Mouse (Mus musculus): ENCODE data around the gene Dnm1.
A peak's percentile ranks its signal among the peaks of the same experiment; 100 is the strongest.
"Not testable (repeated sequence)": the region's sequence is repeated elsewhere in the genome, so short reads cannot be mapped to it uniquely, and the experiment has no call there.

Gene Dnm1

GRCm38 (mm10) chr2:32316887-32317656 is 36.1 kb downstream of the Dnm1 start:
- no peak for ATAC-seq (ENCODE audit: insufficient number of reproducible peaks, low FRiP score, low TSS enrichment)

- ATAC-seq (ENCODE audit: insufficient number of reproducible peaks, low FRiP score, low TSS enrichment): no peak
Measured at GRCm38 (mm10) chr2:32315751-32316150, 37.4 kb downstream of the Dnm1 start.

- no peak for ATAC-seq (ENCODE audit: insufficient number of reproducible peaks, low FRiP score, low TSS enrichment)
Measured at GRCm38 (mm10) chr2:32314831-32315230, 38.3 kb downstream of the Dnm1 start.

GRCm38 (mm10) chr2:32312318-32312964 is 40.7 kb downstream of the Dnm1 start:
- no peak for ATAC-seq (ENCODE audit: insufficient number of reproducible peaks, low FRiP score, low TSS enrichment)

GRCm38 (mm10) chr2:32311443-32312317 is 41.5 kb downstream of the Dnm1 start:
- ATAC-seq (ENCODE audit: insufficient number of reproducible peaks, low FRiP score, low TSS enrichment): no peak

- no peak for ATAC-seq (ENCODE audit: insufficient number of reproducible peaks, low FRiP score, low TSS enrichment)
Measured at GRCm38 (mm10) chr2:32310096-32310845, 42.9 kb downstream of the Dnm1 start.

GRCm38 (mm10) chr2:32308870-32309568 is 44.1 kb downstream of the Dnm1 start:
- ATAC-seq (ENCODE audit: insufficient number of reproducible peaks, low FRiP score, low TSS enrichment): no peak

GRCm38 (mm10) chr2:32307941-32308760 is 45.0 kb downstream of the Dnm1 start:
- no peak for ATAC-seq (ENCODE audit: insufficient number of reproducible peaks, low FRiP score, low TSS enrichment)

- no peak for ATAC-seq (ENCODE audit: insufficient number of reproducible peaks, low FRiP score, low TSS enrichment)
Measured at GRCm38 (mm10) chr2:32307247-32307798, 45.8 kb downstream of the Dnm1 start.

- no peak for ATAC-seq (ENCODE audit: insufficient number of reproducible peaks, low FRiP score, low TSS enrichment)
Measured at GRCm38 (mm10) chr2:32306176-32306575, 47.0 kb downstream of the Dnm1 start.

- ATAC-seq (ENCODE audit: insufficient number of reproducible peaks, low FRiP score, low TSS enrichment): no peak
Measured at GRCm38 (mm10) chr2:32305668-32306067, 47.5 kb downstream of the Dnm1 start.

GRCm38 (mm10) chr2:32304145-32304832 is 48.8 kb downstream of the Dnm1 start:
- 0 out of 2 replicates have a peak, but pooled peaks have one; percentile 14 for ATAC-seq (ENCODE audit: insufficient number of reproducible peaks, low FRiP score, low TSS enrichment)

- no peak for ATAC-seq (ENCODE audit: insufficient number of reproducible peaks, low FRiP score, low TSS enrichment)
Measured at GRCm38 (mm10) chr2:32302952-32303351, 50.2 kb downstream of the Dnm1 start.

GRCm38 (mm10) chr2:32299469-32299868 is 53.7 kb downstream of the Dnm1 start:
- no peak for ATAC-seq (ENCODE audit: insufficient number of reproducible peaks, low FRiP score, low TSS enrichment)

- not testable (repeated sequence) for ATAC-seq (ENCODE audit: insufficient number of reproducible peaks, low FRiP score, low TSS enrichment)
Measured at GRCm38 (mm10) chr2:32295842-32296241, 57.3 kb downstream of the Dnm1 start.

GRCm38 (mm10) chr2:32295285-32295684 is 57.9 kb downstream of the Dnm1 start:
- no peak for ATAC-seq (ENCODE audit: insufficient number of reproducible peaks, low FRiP score, low TSS enrichment)

GRCm38 (mm10) chr2:32294348-32294747 is 58.8 kb downstream of the Dnm1 start:
- no peak for ATAC-seq (ENCODE audit: insufficient number of reproducible peaks, low FRiP score, low TSS enrichment)

GRCm38 (mm10) chr2:32289578-32289977 is 63.6 kb downstream of the Dnm1 start:
- no peak for ATAC-seq (ENCODE audit: insufficient number of reproducible peaks, low FRiP score, low TSS enrichment)

Data from cerebellum, adult (tissue).